Mouse (Mus musculus) megakaryocyte-erythroid progenitor cell, adult 5-6 weeks (primary cell): ENCODE measurements around the gene Bnc2. TPM values are rescaled to one million over a fixed set of nuclear protein-coding genes. Genes with fewer than 3 reads are reported as not detected.

ENCODE experiments used
- ATAC-seq: replicated peaks from 2 replicates; pipeline ENCODE4 v1.8.0; 2016; ENCODE audit warnings: mild to moderate bottlenecking, inconsistent platforms; ENCODE audit not compliant: severe bottlenecking, poor library complexity, low FRiP score, low TSS enrichment
- total RNA-seq, 2 experiments: library from RNA; stranded (forward) in 1 of 2; stranded (reverse) in 1 of 2; fragments of 200-1000, 215-1000 nt in 1 of 2; fragments of >200 nt in 1 of 2; fragmentation: Nextera tagmentation in 1 of 2; gene quantifications; 2 replicates each; pipeline ENCODE4 v1.2.3; 2014 to 2017

The Bnc2 gene
- total RNA-seq, 2 experiments from 2014 or later: not detected

DNA sequence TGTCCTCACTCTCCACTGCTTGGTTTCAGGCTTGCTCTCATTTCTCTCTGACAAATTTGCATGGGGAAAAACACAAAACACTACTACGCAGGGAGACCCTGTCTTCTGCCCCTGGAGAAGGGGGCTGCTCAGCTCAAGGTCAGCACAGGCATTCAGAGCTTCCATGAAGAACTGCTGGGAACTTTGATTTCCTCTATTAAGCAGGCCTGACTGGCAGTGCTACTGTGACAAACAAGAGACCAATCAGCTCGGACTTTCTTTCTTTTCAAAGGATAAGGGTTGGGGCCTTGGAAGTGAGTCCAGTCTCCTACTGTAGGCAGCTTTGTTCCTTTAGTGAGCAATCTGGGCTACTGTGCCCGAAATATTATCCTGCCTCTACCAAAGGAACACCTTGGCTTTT is 400.9 kb downstream of the Bnc2 start:
- no peak for ATAC-seq

DNA sequence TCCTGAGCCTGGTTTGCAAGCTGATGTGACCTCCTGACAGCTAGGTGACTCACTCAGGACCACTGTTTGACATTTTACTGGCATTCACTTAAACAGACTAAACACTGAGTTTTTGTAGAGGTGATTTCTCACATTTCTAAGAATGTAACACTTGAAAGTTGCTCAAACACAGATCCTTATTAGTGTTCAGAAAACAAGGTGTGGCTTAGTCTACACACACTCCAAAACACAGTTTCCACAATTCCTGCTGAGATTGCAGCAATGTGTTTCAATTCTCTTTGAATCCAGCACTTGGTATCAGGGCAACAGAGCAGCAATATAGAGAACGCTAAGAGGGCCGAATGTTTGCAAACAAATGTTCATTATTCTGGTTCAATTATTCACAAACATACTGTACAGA is 402.2 kb downstream of the Bnc2 start:
- no peak for ATAC-seq

DNA sequence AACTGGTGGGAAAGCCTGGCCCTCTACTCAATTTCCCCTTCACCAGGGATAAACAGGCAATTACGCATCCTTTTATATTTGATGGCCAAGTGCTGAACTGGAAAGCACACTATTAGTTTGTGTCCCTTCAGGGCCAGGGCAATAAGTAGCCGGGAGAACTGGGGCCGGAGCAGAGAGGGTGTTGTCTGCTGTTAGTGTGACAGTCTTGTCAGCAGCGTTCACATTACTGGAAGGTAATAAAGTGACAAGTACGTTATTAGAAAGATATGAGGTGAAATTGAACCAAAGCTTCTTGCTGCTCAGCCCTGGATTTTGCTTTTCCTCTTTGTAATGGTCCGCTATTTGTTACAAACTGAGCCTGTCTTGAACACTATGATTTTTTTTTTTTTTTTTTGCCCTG is 405.2 kb downstream of the Bnc2 start:
- ATAC-seq: no peak

DNA sequence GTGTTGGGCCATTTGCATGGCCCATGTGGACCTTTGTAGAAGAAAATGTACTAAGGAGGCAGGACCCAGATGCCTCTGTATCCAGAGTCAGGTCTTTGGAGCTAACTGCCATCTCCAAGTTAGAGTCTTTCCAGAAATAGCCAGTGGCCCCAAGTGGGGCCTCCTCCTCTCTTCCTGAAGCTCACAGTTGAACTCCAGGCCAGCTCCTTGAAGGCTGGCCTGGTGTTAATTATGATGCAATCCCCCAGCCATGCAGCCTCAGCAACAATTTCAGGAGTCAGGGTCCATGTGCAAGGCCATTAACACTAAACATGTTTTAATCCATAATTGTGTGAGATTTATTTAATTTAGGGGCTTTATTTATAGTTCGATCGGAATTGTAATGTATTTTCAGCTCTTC is 427.7 kb downstream of the Bnc2 start:
- ATAC-seq: no peak

DNA sequence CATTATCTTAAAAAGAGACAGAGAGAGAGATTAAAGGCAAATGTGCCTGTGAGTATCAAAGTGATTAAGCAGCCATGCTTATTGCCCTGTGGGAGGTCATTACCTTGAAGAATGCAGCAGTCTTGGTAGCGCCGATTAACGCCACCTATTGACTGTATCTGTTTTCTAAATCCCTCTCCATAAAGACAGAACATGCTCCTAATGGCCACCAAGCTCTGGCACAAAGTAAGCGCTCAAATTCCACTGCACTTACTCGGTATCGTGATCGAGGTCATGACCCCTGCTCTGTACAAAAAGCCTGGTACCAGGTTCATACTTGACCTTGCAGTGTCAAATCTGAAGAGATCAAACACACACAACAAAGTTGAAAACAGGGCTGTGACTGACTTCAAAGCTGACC is 442.7 kb downstream of the Bnc2 start:
- ATAC-seq: no peak

DNA sequence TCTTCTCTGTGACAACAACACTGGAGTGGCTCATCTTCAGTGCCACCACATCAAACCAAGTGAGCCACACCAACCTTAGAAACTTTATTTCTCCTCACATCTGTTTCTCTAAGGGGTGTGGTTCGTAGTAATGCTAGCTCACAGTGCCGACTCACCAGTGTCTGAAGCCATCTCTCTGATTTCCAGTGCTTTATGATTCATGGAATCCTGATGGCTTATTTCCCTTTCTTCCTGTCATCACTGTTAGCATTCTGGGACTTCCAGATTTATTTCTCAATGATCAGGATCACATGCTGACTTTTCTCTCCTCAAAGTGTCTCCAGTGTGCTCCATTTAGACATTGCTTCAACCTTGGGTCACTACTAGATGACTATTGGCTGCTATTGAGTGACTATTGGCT is 443.8 kb downstream of the Bnc2 start:
- no peak for ATAC-seq

DNA sequence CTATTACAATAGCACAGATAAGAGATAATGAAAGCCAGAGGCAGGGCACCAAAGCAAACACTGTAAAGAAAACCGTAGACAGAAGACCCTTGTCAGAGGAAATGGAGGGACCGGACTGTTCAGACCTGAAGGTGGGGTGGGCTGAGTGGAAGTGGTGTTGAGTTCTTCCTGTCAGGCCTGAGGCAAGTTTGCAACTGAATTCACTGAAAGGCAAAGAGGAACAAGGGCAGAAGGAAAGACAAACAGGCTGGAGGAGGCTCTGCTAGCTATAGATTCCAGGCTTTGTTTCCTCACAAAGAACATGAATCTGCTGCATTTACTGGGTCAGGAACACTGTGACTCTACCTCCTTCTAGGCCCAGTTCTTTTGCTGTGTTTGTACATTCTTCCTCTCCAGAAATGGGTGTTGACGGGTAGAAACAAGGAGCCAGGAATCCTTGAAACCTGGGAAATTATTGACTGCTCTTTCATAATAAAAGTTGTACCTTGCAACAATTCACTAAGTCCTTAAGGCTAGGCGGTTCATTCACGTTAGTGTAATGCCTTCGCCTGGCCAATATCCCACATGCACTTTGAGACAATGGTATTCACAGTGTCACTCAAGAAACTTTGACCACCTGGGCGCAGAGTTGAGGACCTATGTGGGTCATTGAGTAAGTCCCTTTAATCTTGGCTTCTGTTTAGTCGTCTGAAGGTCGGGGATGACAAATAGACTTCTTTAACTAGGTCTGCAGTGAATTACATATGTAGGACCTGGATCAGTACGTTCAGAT is 445.7 kb downstream of the Bnc2 start:
- no peak for ATAC-seq

DNA sequence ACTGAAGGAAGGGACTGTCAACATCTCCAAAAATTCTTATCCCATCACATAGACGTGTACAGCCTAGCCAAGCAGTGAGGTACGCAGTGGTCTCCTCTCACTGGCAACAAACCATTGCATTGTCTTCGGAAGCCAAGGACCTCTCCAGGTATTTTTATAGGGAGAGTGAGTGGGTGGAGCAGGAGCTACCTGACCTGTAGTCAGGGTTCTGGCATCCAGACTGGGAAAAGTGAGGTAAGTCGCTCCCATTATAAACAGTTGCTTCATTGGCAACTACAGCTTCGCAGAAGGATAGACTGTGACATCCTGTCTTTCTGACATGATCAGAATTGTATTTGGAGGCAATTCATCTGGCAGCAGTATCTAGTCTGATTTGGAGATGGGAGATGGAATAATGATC is 446.5 kb downstream of the Bnc2 start:
- ATAC-seq: no peak

Other genes with a start within 250 kb of the Bnc2 start
- 12.4 and 19.9 TPM in 2 replicates for gene Cntln, start 209.0 kb upstream of the Bnc2 start, total RNA-seq (2014; fragmentation: Nextera tagmentation)
- gene Cntln, start 209.0 kb upstream of the Bnc2 start, total RNA-seq (2017): 28.9 and 43.5 TPM in 2 replicates